Mouse (Mus musculus): ENCODE data around the gene Lrrc8c. TPM values are rescaled to one million over a fixed set of nuclear protein-coding genes. Genes with fewer than 3 reads are reported as not detected.
A peak's percentile ranks its signal among the peaks of the same experiment; 100 is the strongest.

The Lrrc8c gene
- polyA plus RNA-seq (2014; fragmentation: Nextera tagmentation; extraction: Ambion mirVana), result 12.4 and 12.8 TPM in 2 replicates

GRCm38 (mm10) chr5:105519096-105519975 lies at the start of gene Lrrc8c:
Gene Lrrc8c (plus strand): TSS chr5:105519388.
- Histone ChIP-seq H3K4me2 (peak within 1 kb of the TSS; percentile 94), H3K9ac (ENCODE audit: low read length) (peak within 1 kb of the TSS; percentile 82)
- ATAC-seq (ENCODE audit: low FRiP score), result peak; percentile 94

GRCm38 (mm10) chr5:105472983-105473705 lies 46.0 kb upstream of the Lrrc8c start:
- no peak overlapping the region for H3K27ac ChIP-seq (ENCODE audit: low read depth, low read length)
- 0 out of 2 replicates have a peak, but pooled peaks cover 2% of the 10 kb centered on the region for H3K36me3 ChIP-seq (ENCODE audit: control insufficient read depth, insufficient read depth, low read length)
- no peaks in the 10 kb centered on the region for H3K27me3 ChIP-seq (ENCODE audit: control insufficient read depth, insufficient read depth, low read length)
- WGBS, result 79% methylated on average over 5 of the region's 5 CpGs
- no peaks in the 10 kb centered on the region for H3K9me3 ChIP-seq (ENCODE audit: control insufficient read depth, low read length)
- no peak overlapping the region for H3K9ac ChIP-seq (ENCODE audit: low read length)
- no peak for DNase-seq (ENCODE audit: low spot score, missing footprints)
- no peak for ATAC-seq (ENCODE audit: low FRiP score)
- no peak overlapping the region for H3K4me2 ChIP-seq
- no peaks in the 10 kb centered on the region for H3K4me1 ChIP-seq (ENCODE audit: control insufficient read depth, insufficient read depth, low read length)
- H3K4me3 ChIP-seq (ENCODE audit: low read depth, low read length), result no peak overlapping the region

More at GRCm38 (mm10) chr5:105519096-105519975, at the start of gene Lrrc8c:
- Histone ChIP-seq H3K36me3 (ENCODE audit: control insufficient read depth, insufficient read depth, low read length) (no peaks in the 10 kb centered on the region), H3K4me3 (ENCODE audit: low read depth, low read length) (peak within 1 kb of the TSS; percentile 70), H3K4me1 (ENCODE audit: control insufficient read depth, insufficient read depth, low read length) (peaks cover 11% of the 10 kb centered on the region; the same call in 1 of the 2 replicates), H3K27ac (ENCODE audit: low read depth, low read length) (peak within 1 kb of the TSS; percentile 53), H3K9me3 (ENCODE audit: control insufficient read depth, low read length) (no peaks in the 10 kb centered on the region), H3K27me3 (ENCODE audit: control insufficient read depth, insufficient read depth, low read length) (no peaks in the 10 kb centered on the region)
- peak; percentile 97 for DNase-seq (ENCODE audit: low spot score, missing footprints)
- under 1% methylated on average over 90 of the region's 93 CpGs for WGBS

- DNase-seq (ENCODE audit: low spot score, missing footprints) (no peak), ATAC-seq (ENCODE audit: low FRiP score) (no peak)
- Histone ChIP-seq H3K9me3 (ENCODE audit: control insufficient read depth, low read length) (no peaks in the 10 kb centered on the region), H3K4me1 (ENCODE audit: control insufficient read depth, insufficient read depth, low read length) (no peaks in the 10 kb centered on the region), H3K27ac (ENCODE audit: low read depth, low read length) (no peak overlapping the region), H3K36me3 (ENCODE audit: control insufficient read depth, insufficient read depth, low read length) (peaks cover 13% of the 10 kb centered on the region), H3K27me3 (ENCODE audit: control insufficient read depth, insufficient read depth, low read length) (no peaks in the 10 kb centered on the region), H3K4me2 (no peak overlapping the region), H3K9ac (ENCODE audit: low read length) (no peak overlapping the region), H3K4me3 (ENCODE audit: low read depth, low read length) (no peak overlapping the region)
- 88% methylated on average over 9 of the region's 9 CpGs for WGBS
Observed at GRCm38 (mm10) chr5:105477527-105477926, 41.7 kb upstream of the Lrrc8c start.

GRCm38 (mm10) chr5:105479673-105480072 lies 39.5 kb upstream of the Lrrc8c start:
- WGBS, result 92% methylated on average over 13 of the region's 13 CpGs

GRCm38 (mm10) chr5:105480561-105480960 lies 38.6 kb upstream of the Lrrc8c start:
- Histone ChIP-seq H3K27me3 (ENCODE audit: control insufficient read depth, insufficient read depth, low read length) (no peaks in the 10 kb centered on the region), H3K4me1 (ENCODE audit: control insufficient read depth, insufficient read depth, low read length) (no peaks in the 10 kb centered on the region), H3K9me3 (ENCODE audit: control insufficient read depth, low read length) (no peaks in the 10 kb centered on the region), H3K4me2 (no peak overlapping the region), H3K27ac (ENCODE audit: low read depth, low read length) (no peak overlapping the region), H3K4me3 (ENCODE audit: low read depth, low read length) (no peak overlapping the region), H3K36me3 (ENCODE audit: control insufficient read depth, insufficient read depth, low read length) (peaks cover 13% of the 10 kb centered on the region), H3K9ac (ENCODE audit: low read length) (no peak overlapping the region)
- no peak for DNase-seq (ENCODE audit: low spot score, missing footprints)
- WGBS, result 96% methylated on average over 17 of the region's 17 CpGs
- ATAC-seq (ENCODE audit: low FRiP score), result no peak

More at GRCm38 (mm10) chr5:105479673-105480072, 39.5 kb upstream of the Lrrc8c start:
- Histone ChIP-seq H3K9me3 (ENCODE audit: control insufficient read depth, low read length) (no peaks in the 10 kb centered on the region), H3K4me3 (ENCODE audit: low read depth, low read length) (no peak overlapping the region), H3K9ac (ENCODE audit: low read length) (no peak overlapping the region), H3K27me3 (ENCODE audit: control insufficient read depth, insufficient read depth, low read length) (no peaks in the 10 kb centered on the region), H3K27ac (ENCODE audit: low read depth, low read length) (no peak overlapping the region), H3K4me1 (ENCODE audit: control insufficient read depth, insufficient read depth, low read length) (no peaks in the 10 kb centered on the region), H3K4me2 (no peak overlapping the region), H3K36me3 (ENCODE audit: control insufficient read depth, insufficient read depth, low read length) (peaks cover 13% of the 10 kb centered on the region)
- DNase-seq (ENCODE audit: low spot score, missing footprints) (no peak), ATAC-seq (ENCODE audit: low FRiP score) (no peak)

- Histone ChIP-seq H3K9ac (ENCODE audit: low read length) (no peak overlapping the region), H3K4me1 (ENCODE audit: control insufficient read depth, insufficient read depth, low read length) (no peaks in the 10 kb centered on the region), H3K27me3 (ENCODE audit: control insufficient read depth, insufficient read depth, low read length) (no peaks in the 10 kb centered on the region), H3K4me2 (no peak overlapping the region), H3K36me3 (ENCODE audit: control insufficient read depth, insufficient read depth, low read length) (peaks cover 13% of the 10 kb centered on the region), H3K27ac (ENCODE audit: low read depth, low read length) (no peak overlapping the region), H3K9me3 (ENCODE audit: control insufficient read depth, low read length) (no peaks in the 10 kb centered on the region), H3K4me3 (ENCODE audit: low read depth, low read length) (no peak overlapping the region)
- ATAC-seq (ENCODE audit: low FRiP score) (no peak), DNase-seq (ENCODE audit: low spot score, missing footprints) (no peak)
- 100% methylated on average over 2 of the region's 2 CpGs for WGBS
Observed at GRCm38 (mm10) chr5:105483632-105484031, 35.6 kb upstream of the Lrrc8c start.

- Histone ChIP-seq H3K4me1 (ENCODE audit: control insufficient read depth, insufficient read depth, low read length) (no peaks in the 10 kb centered on the region), H3K36me3 (ENCODE audit: control insufficient read depth, insufficient read depth, low read length) (peaks cover 13% of the 10 kb centered on the region), H3K27me3 (ENCODE audit: control insufficient read depth, insufficient read depth, low read length) (no peaks in the 10 kb centered on the region), H3K9ac (ENCODE audit: low read length) (no peak overlapping the region), H3K9me3 (ENCODE audit: control insufficient read depth, low read length) (no peaks in the 10 kb centered on the region), H3K4me2 (no peak overlapping the region), H3K27ac (ENCODE audit: low read depth, low read length) (no peak overlapping the region), H3K4me3 (ENCODE audit: low read depth, low read length) (no peak overlapping the region)
- DNase-seq (ENCODE audit: low spot score, missing footprints), result no peak
- WGBS, result over 99% methylated on average over 6 of the region's 6 CpGs
- ATAC-seq (ENCODE audit: low FRiP score), result no peak
Observed at GRCm38 (mm10) chr5:105484247-105484646, 34.9 kb upstream of the Lrrc8c start.

- H3K27ac ChIP-seq (ENCODE audit: low read depth, low read length), result no peak overlapping the region
- peaks cover 11% of the 10 kb centered on the region for H3K36me3 ChIP-seq (ENCODE audit: control insufficient read depth, insufficient read depth, low read length)
- H3K4me1 ChIP-seq (ENCODE audit: control insufficient read depth, insufficient read depth, low read length), result no peaks in the 10 kb centered on the region
- H3K4me2 ChIP-seq, result no peak overlapping the region
- no peaks in the 10 kb centered on the region for H3K9me3 ChIP-seq (ENCODE audit: control insufficient read depth, low read length)
- ATAC-seq (ENCODE audit: low FRiP score) (no peak), DNase-seq (ENCODE audit: low spot score, missing footprints) (no peak)
- WGBS, result 95% methylated on average over 14 of the region's 14 CpGs
- no peak overlapping the region for H3K9ac ChIP-seq (ENCODE audit: low read length)
- no peak overlapping the region for H3K4me3 ChIP-seq (ENCODE audit: low read depth, low read length)
- no peaks in the 10 kb centered on the region for H3K27me3 ChIP-seq (ENCODE audit: control insufficient read depth, insufficient read depth, low read length)
Observed at GRCm38 (mm10) chr5:105484891-105485290, 34.3 kb upstream of the Lrrc8c start.

GRCm38 (mm10) chr5:105490211-105490610 lies 29.0 kb upstream of the Lrrc8c start:
- H3K36me3 ChIP-seq (ENCODE audit: control insufficient read depth, insufficient read depth, low read length), result no peaks in the 10 kb centered on the region
- peaks cover 24% of the 10 kb centered on the region for H3K4me1 ChIP-seq (ENCODE audit: control insufficient read depth, insufficient read depth, low read length)
- H3K9me3 ChIP-seq (ENCODE audit: control insufficient read depth, low read length), result no peaks in the 10 kb centered on the region
- no peak for ATAC-seq (ENCODE audit: low FRiP score)
- no peak overlapping the region for H3K27ac ChIP-seq (ENCODE audit: low read depth, low read length)
- no peaks in the 10 kb centered on the region; the same call in 1 of the 2 replicates for H3K27me3 ChIP-seq (ENCODE audit: control insufficient read depth, insufficient read depth, low read length)
- DNase-seq (ENCODE audit: low spot score, missing footprints), result no peak
- 94% methylated on average over 5 of the region's 5 CpGs for WGBS
- H3K4me3 ChIP-seq (ENCODE audit: low read depth, low read length), result no peak overlapping the region
- no peak overlapping the region for H3K9ac ChIP-seq (ENCODE audit: low read length)
- no peak overlapping the region for H3K4me2 ChIP-seq
